Mouse (Mus musculus) C2C12 (cell line): ENCODE data around the gene Ttc39b. TPM values are rescaled to one million over a fixed set of nuclear protein-coding genes. Genes with fewer than 3 reads are reported as not detected.

Experiments
- H3K27me3 ChIP-seq: one replicate; pipeline ENCODE4 v1.6.1; 2011; ENCODE audit not compliant: control insufficient read depth, insufficient read depth, insufficient read length
- H3K36me3 ChIP-seq: one replicate; pipeline ENCODE4 v1.6.1; 2011; ENCODE audit not compliant: control insufficient read depth, insufficient read depth
- H3K4me3 ChIP-seq: one replicate; pipeline ENCODE4 v1.5.1; 2011; ENCODE audit warnings: mild to moderate bottlenecking, control low read depth; ENCODE audit not compliant: poor library complexity, insufficient read depth, severe bottlenecking
- H3K79me2 ChIP-seq: one replicate; pipeline ENCODE4 v1.6.1; 2011; ENCODE audit not compliant: control insufficient read depth, insufficient read depth
- H3K79me3 ChIP-seq: one replicate; pipeline ENCODE4 v1.6.1; 2011; ENCODE audit warnings: low read depth, control low read depth
- H3ac ChIP-seq: one replicate; pipeline ENCODE3; 2011; ENCODE audit warnings: low read depth; ENCODE audit not compliant: control insufficient read depth, insufficient read length
- CEBPB ChIP-seq: IDR thresholded peaks from one replicate; pipeline ENCODE4 v1.6.1; 2011; ENCODE audit warnings: low read depth, mild to moderate bottlenecking, control low read depth, moderate library complexity
- CTCF ChIP-seq: IDR thresholded peaks from one replicate; pipeline ENCODE4 v1.5.1; 2011; ENCODE audit not compliant: control insufficient read depth, insufficient read depth, insufficient read length
- FOSL1 ChIP-seq: IDR thresholded peaks from one replicate; pipeline ENCODE4 v1.8.0; 2011; ENCODE audit warnings: mild to moderate bottlenecking, low read length; ENCODE audit not compliant: poor library complexity, insufficient read depth, severe bottlenecking
- MAX ChIP-seq: IDR thresholded peaks from one replicate; pipeline ENCODE4 v1.6.1; 2011; ENCODE audit warnings: mild to moderate bottlenecking, control low read depth
- MYOD1 ChIP-seq: IDR thresholded peaks from one replicate; pipeline ENCODE4 v1.6.1; 2011; ENCODE audit warnings: low read depth; ENCODE audit not compliant: control insufficient read depth, insufficient read length
- MYOG ChIP-seq: IDR thresholded peaks from one replicate; pipeline ENCODE4 v1.6.1; 2011; ENCODE audit not compliant: control insufficient read depth, insufficient read length; ENCODE audit errors: extremely low read depth
- USF1 ChIP-seq: IDR thresholded peaks from one replicate; pipeline ENCODE4 v1.6.1; 2011; ENCODE audit warnings: low read depth, mild to moderate bottlenecking, control low read depth, moderate library complexity
- polyA plus RNA-seq: library from polyadenylated mRNA; unstranded; fragments of >200 nt; fragmentation: generic; extraction: Trizol; gene quantifications from one replicate; pipeline ENCODE4 v1.2.1, GENCODE M21; 2012; ENCODE audit warnings: missing spikeins

The Ttc39b gene
- polyA plus RNA-seq, 1 experiment, result 23.6 TPM

DNA sequence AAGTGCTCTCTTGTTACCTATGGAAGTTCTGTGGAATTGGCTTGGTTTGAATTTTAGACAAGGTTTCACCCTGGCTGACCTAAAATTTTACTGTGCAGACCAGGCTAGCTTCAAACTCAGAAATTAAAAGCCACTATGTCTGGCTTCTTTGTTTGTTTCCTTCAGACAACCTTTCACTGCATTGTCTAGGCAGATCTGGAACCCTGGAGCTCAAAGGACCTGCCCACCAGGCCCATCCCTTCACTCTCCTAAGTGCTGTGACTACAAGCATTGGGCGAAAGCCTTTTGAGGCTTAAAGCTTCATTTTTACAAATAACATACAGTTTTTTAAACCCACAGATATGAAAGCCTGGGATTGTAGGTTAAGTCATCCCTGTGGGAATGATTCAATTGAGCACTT is 22.3 kb downstream of the Ttc39b start:
- peaks cover 11% of the 10 kb centered on the region for H3K36me3 ChIP-seq
- peaks cover 54% of the 10 kb centered on the region for H3K79me3 ChIP-seq
- TF ChIP-seq CEBPB (no peak), MAX (no peak), FOSL1 (no peak)
- H3K79me2 ChIP-seq, result peaks cover 83% of the 10 kb centered on the region
- H3K4me3 ChIP-seq, result no peak overlapping the region
- H3ac ChIP-seq, result no peak overlapping the region
- H3K27me3 ChIP-seq, result no peaks in the 10 kb centered on the region

GRCm38 (mm10) chr4:83284768-83285350 is 39.2 kb downstream of the Ttc39b start:
- H3K36me3 ChIP-seq, result peaks cover 8% of the 10 kb centered on the region
- no peaks in the 10 kb centered on the region for H3K27me3 ChIP-seq
- peaks cover 16% of the 10 kb centered on the region for H3K79me3 ChIP-seq
- H3ac ChIP-seq, result peak overlapping the region; percentile 9
- H3K4me3 ChIP-seq, result no peak overlapping the region
- TF ChIP-seq FOSL1 (no peak), MYOG (no peak), MAX (no peak), CTCF (no peak), CEBPB (no peak), USF1 (no peak), MYOD1 (no peak)
- peaks cover 71% of the 10 kb centered on the region for H3K79me2 ChIP-seq

DNA sequence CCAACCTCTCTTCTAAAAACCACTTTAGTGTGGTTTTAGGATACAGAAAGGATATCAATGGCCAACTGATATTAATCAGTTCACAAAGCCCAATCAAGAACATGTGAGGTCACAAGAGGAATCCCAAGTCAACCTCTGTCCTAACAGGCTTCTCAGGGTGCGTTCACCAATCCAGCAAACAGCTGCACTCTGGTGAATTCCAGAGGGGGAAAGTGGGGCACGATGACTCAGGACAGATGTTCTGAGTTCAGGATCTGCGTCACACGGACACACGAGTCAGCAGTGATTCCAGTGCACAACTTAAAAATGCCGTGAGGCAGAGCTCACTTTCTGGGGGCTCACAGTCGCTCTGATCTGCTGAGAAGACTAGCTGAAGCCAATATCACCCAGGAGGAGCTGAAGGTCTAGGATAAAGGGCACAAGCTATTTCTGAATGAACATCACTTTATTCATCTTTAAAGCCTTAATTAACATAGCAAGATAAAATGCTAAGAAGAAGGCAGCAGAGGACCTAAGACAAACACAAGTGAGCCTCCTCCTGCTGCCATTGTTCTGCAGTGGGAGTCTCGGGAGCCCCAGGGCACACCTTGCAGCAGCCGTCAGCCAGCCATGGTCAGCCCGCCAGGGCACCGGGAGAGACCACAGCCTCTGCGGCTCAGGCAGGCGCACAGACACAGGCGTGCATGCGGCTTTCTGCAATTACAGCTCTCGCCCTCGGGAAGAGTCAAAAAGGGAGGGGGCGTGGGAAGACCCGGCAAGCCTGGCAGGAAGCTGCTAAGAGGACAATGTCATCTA is 39.9 kb downstream of the Ttc39b start:
- TF ChIP-seq USF1, result no peak
- no peak for TF ChIP-seq MAX
- TF ChIP-seq MYOD1, result peak; percentile 96
- TF ChIP-seq FOSL1, result no peak
- TF ChIP-seq CTCF, result no peak
- peaks cover 7% of the 10 kb centered on the region for H3K36me3 ChIP-seq
- H3K79me3 ChIP-seq, result peaks cover 16% of the 10 kb centered on the region
- H3K79me2 ChIP-seq, result peaks cover 71% of the 10 kb centered on the region
- no peaks in the 10 kb centered on the region for H3K27me3 ChIP-seq
- H3ac ChIP-seq, result peak overlapping the region; percentile 33
- no peak overlapping the region for H3K4me3 ChIP-seq

DNA sequence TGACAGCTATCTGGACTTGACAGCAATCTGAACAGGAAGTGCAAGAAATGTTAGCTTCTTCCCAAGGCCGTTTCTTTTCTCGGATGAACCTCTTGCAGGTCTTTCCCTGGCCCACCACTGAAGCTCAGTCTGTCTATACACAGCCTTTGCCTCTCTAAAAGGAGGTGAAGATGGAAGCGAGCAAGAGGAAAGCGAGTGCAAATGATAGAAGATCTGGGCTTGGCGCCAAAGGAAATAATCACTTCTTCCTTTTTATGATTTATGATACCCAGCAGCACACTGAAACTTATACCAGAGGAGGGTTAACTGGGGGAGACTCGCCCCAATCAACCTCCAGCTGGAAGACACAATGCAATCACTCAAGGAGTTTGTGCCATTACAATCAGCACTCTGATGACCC is 41.6 kb downstream of the Ttc39b start:
- H3K36me3 ChIP-seq, result no peaks in the 10 kb centered on the region
- H3K79me3 ChIP-seq, result peaks cover 21% of the 10 kb centered on the region
- H3K4me3 ChIP-seq, result no peak overlapping the region
- no peak overlapping the region for H3ac ChIP-seq
- no peaks in the 10 kb centered on the region for H3K27me3 ChIP-seq
- peaks cover 81% of the 10 kb centered on the region for H3K79me2 ChIP-seq
- TF ChIP-seq CEBPB, result no peak
- TF ChIP-seq USF1, result no peak
- TF ChIP-seq MAX, result no peak
- TF ChIP-seq CTCF, result no peak
- TF ChIP-seq MYOG, result no peak
- TF ChIP-seq MYOD1, result no peak
- TF ChIP-seq FOSL1, result no peak

DNA sequence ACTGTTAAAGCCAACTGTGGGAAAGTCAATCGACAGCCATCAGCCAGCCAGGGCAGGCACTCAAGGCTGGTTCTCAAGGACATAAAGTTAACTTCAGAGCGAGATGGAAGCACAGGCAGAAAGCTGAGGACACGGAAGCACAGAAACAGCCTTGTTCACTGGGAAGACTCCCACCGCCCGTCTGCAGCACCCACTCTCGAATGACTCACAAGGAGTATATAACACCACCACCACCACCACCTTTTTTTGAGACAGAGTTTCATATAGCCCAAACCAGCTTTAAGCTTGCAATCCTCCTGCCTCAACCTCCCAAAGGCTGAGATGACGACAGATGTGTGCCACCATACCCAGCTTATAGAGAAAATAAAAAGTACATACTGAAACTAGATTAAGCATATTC is 44.8 kb downstream of the Ttc39b start:
- H3ac ChIP-seq, result no peak overlapping the region
- H3K27me3 ChIP-seq, result no peaks in the 10 kb centered on the region
- peaks cover 29% of the 10 kb centered on the region for H3K79me3 ChIP-seq
- H3K36me3 ChIP-seq, result no peaks in the 10 kb centered on the region
- TF ChIP-seq CEBPB, result no peak
- TF ChIP-seq MAX, result no peak
- peaks cover 98% of the 10 kb centered on the region for H3K79me2 ChIP-seq
- H3K4me3 ChIP-seq, result no peak overlapping the region

DNA sequence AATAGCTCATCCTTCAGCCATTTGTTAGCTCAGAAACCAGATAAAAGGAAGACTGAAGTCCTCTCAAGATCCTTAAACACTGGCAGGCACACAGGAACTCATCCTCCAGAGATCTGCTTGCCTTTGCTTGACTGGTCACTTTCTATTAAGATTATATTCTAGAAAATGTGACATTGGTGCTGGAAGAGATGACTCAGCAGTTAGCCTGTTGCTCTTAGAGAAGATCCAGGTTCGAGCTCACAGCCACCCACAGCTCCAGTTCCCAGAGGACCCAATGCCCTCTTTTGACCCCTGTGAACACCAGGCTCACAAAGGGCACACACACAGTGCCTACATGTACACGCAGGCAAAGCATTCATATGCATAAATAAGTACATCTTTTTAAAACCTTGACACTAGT is 49.8 kb downstream of the Ttc39b start:
- Histone ChIP-seq H3K79me3 (peaks cover 29% of the 10 kb centered on the region), H3K4me3 (no peak overlapping the region), H3ac (no peak overlapping the region), H3K79me2 (peaks cover 83% of the 10 kb centered on the region), H3K36me3 (peaks cover 3% of the 10 kb centered on the region), H3K27me3 (no peaks in the 10 kb centered on the region)
- TF ChIP-seq CEBPB (no peak), MYOG (no peak), CTCF (no peak), MAX (no peak), MYOD1 (no peak), USF1 (no peak), FOSL1 (no peak)
